Mouse (Mus musculus) heart, embryonic 12.5 days (tissue): ENCODE measurements around the gene Ltbp1. TPM values are rescaled to one million over a fixed set of nuclear protein-coding genes. Genes with fewer than 3 reads are reported as not detected.

Experiments
- ATAC-seq: fragments of 200-750 bp; cut with Nextera tagmentation; 2 replicates; pipeline ENCODE4 v1.8.0; 2017; ENCODE audit warnings: moderate TSS enrichment, moderate library complexity; ENCODE audit not compliant: insufficient number of reproducible peaks, low FRiP score
- H3K27ac ChIP-seq: fragments of 300-500 bp; sonication (generic); 2 replicates; pipeline ENCODE4 v1.5.1; 2016; ENCODE audit warnings: mild to moderate bottlenecking, moderate library complexity; ENCODE audit not compliant: poor library complexity, severe bottlenecking
- H3K27me3 ChIP-seq: fragments of 300-500 bp; sonication (generic); replicated peaks from 2 replicates; pipeline ENCODE4 v1.6.1; 2016; ENCODE audit warnings: mild to moderate bottlenecking, moderate library complexity
- H3K36me3 ChIP-seq: fragments of 300-500 bp; sonication (generic); 2 replicates; pipeline ENCODE4 v1.6.1; 2016; ENCODE audit warnings: mild to moderate bottlenecking, moderate library complexity
- H3K4me1 ChIP-seq: fragments of 300-500 bp; sonication (generic); replicated peaks from 2 replicates; pipeline ENCODE4 v1.6.1; 2016; ENCODE audit warnings: mild to moderate bottlenecking
- H3K4me2 ChIP-seq: fragments of 300-500 bp; sonication (generic); 2 replicates; pipeline ENCODE4 v1.6.1; 2016; ENCODE audit warnings: mild to moderate bottlenecking, moderate library complexity
- H3K4me3 ChIP-seq: fragments of 300-500 bp; sonication (generic); 2 replicates; pipeline ENCODE4 v1.5.1; 2016; ENCODE audit warnings: mild to moderate bottlenecking
- H3K9ac ChIP-seq: fragments of 300-500 bp; sonication (generic); 2 replicates; pipeline ENCODE4 v1.6.1; 2016; ENCODE audit warnings: mild to moderate bottlenecking, moderate library complexity
- H3K9me3 ChIP-seq: fragments of 300-500 bp; sonication (generic); replicated peaks from 2 replicates; pipeline ENCODE4 v1.6.1; 2016; ENCODE audit warnings: mild to moderate bottlenecking, moderate library complexity
- WGBS: fragments of 180-500 bp; shearing (Covaris S2); methylation state at CpG from one replicate; pipeline ENCODE4 v1.1.7; 2016; 5-methylcytosine and 5-hydroxymethylcytosine counted together
- polyA plus RNA-seq: library from polyadenylated mRNA; unstranded; fragments of >200 nt; fragmentation: Nextera tagmentation; extraction: Ambion mirVana; gene quantifications from 2 replicates; pipeline ENCODE4 v1.2.1, GENCODE M21; 2016

Ltbp1 gene
- polyA plus RNA-seq, 1 experiment from 2014 or later = 58.8 TPM

GRCm38 (mm10) chr17:74982880-74983279 lies 22.5 kb upstream of the Ltbp1 start:
- WGBS = 57% methylated on average over 1 of the region's 1 CpGs

GRCm38 (mm10) chr17:74984071-74984470 lies 21.3 kb upstream of the Ltbp1 start:
- ATAC-seq = no peak
- no peaks in the 10 kb centered on the region for H3K36me3 ChIP-seq
- no peak overlapping the region for H3K9ac ChIP-seq
- H3K4me1 ChIP-seq = no peaks in the 10 kb centered on the region
- peaks cover 6% of the 10 kb centered on the region; the same call in 1 of the 2 replicates for H3K9me3 ChIP-seq
- H3K27ac ChIP-seq = no peak overlapping the region
- H3K27me3 ChIP-seq = no peaks in the 10 kb centered on the region
- H3K4me3 ChIP-seq = no peak overlapping the region
- no peak overlapping the region for H3K4me2 ChIP-seq
- 56% methylated on average over 1 of the region's 1 CpGs for WGBS

More at GRCm38 (mm10) chr17:74982880-74983279, 22.5 kb upstream of the Ltbp1 start:
- no peaks in the 10 kb centered on the region for H3K4me1 ChIP-seq
- no peaks in the 10 kb centered on the region for H3K27me3 ChIP-seq
- no peak overlapping the region for H3K27ac ChIP-seq
- no peak overlapping the region for H3K9ac ChIP-seq
- no peaks in the 10 kb centered on the region for H3K9me3 ChIP-seq
- H3K4me3 ChIP-seq = no peak overlapping the region
- H3K36me3 ChIP-seq = no peaks in the 10 kb centered on the region
- no peak overlapping the region for H3K4me2 ChIP-seq
- no peak for ATAC-seq

GRCm38 (mm10) chr17:74984681-74985080 lies 20.7 kb upstream of the Ltbp1 start:
- Histone ChIP-seq H3K9ac (no peak overlapping the region), H3K9me3 (peaks cover 6% of the 10 kb centered on the region; the same call in 1 of the 2 replicates), H3K4me2 (no peak overlapping the region), H3K27ac (no peak overlapping the region), H3K4me3 (no peak overlapping the region), H3K36me3 (no peaks in the 10 kb centered on the region), H3K27me3 (no peaks in the 10 kb centered on the region), H3K4me1 (no peaks in the 10 kb centered on the region)
- no peak for ATAC-seq

GRCm38 (mm10) chr17:74987067-74987466 lies 18.3 kb upstream of the Ltbp1 start:
- no peak overlapping the region for H3K4me3 ChIP-seq
- H3K4me2 ChIP-seq = no peak overlapping the region
- no peak for ATAC-seq

GRCm38 (mm10) chr17:74989691-74990090 lies 15.7 kb upstream of the Ltbp1 start:
- no peak for ATAC-seq
- Histone ChIP-seq H3K4me3 (no peak overlapping the region), H3K27ac (no peak overlapping the region), H3K36me3 (no peaks in the 10 kb centered on the region), H3K4me1 (peaks cover 12% of the 10 kb centered on the region), H3K9me3 (peaks cover 10% of the 10 kb centered on the region), H3K9ac (no peak overlapping the region), H3K27me3 (no peaks in the 10 kb centered on the region), H3K4me2 (no peak overlapping the region)
- WGBS = 89% methylated on average over 4 of the region's 4 CpGs

More at GRCm38 (mm10) chr17:74987067-74987466, 18.3 kb upstream of the Ltbp1 start:
- peaks cover 10% of the 10 kb centered on the region for H3K9me3 ChIP-seq
- no peak overlapping the region for H3K27ac ChIP-seq
- H3K36me3 ChIP-seq = no peaks in the 10 kb centered on the region
- no peaks in the 10 kb centered on the region for H3K27me3 ChIP-seq
- H3K4me1 ChIP-seq = 0 out of 2 replicates have a peak, but pooled peaks cover 5% of the 10 kb centered on the region
- no peak overlapping the region for H3K9ac ChIP-seq
- 40% methylated on average over 1 of the region's 1 CpGs for WGBS

- H3K36me3 ChIP-seq = no peaks in the 10 kb centered on the region
- peaks cover 10% of the 10 kb centered on the region for H3K9me3 ChIP-seq
- H3K9ac ChIP-seq = no peak overlapping the region
- no peak for ATAC-seq
- no peak overlapping the region for H3K27ac ChIP-seq
- no peak overlapping the region for H3K4me3 ChIP-seq
- peaks cover 20% of the 10 kb centered on the region for H3K4me1 ChIP-seq
- H3K4me2 ChIP-seq = no peak overlapping the region
- no peaks in the 10 kb centered on the region for H3K27me3 ChIP-seq
- 83% methylated on average over 3 of the region's 3 CpGs for WGBS
Observed at GRCm38 (mm10) chr17:74990561-74990960, 14.8 kb upstream of the Ltbp1 start.

GRCm38 (mm10) chr17:74993726-74994581 lies 11.4 kb upstream of the Ltbp1 start:
- Histone ChIP-seq H3K9me3 (peaks cover 7% of the 10 kb centered on the region; the same call in 1 of the 2 replicates), H3K27ac (peak overlapping the region; percentile 93), H3K4me2 (peak overlapping the region; percentile 68), H3K4me3 (peak overlapping the region; percentile 37), H3K36me3 (no peaks in the 10 kb centered on the region), H3K27me3 (no peaks in the 10 kb centered on the region), H3K9ac (peak overlapping the region; percentile 59; the same call in 1 of the 2 replicates), H3K4me1 (peaks cover 22% of the 10 kb centered on the region)
- peak; percentile 68 for ATAC-seq
- 4% methylated on average over 26 of the region's 26 CpGs for WGBS

GRCm38 (mm10) chr17:74994582-74994893 lies 10.8 kb upstream of the Ltbp1 start:
- Histone ChIP-seq H3K27ac (peak overlapping the region; percentile 93), H3K4me2 (peak overlapping the region; percentile 68), H3K36me3 (no peaks in the 10 kb centered on the region), H3K4me3 (peak overlapping the region; percentile 37), H3K4me1 (peaks cover 22% of the 10 kb centered on the region), H3K9ac (peak overlapping the region; percentile 59; the same call in 1 of the 2 replicates), H3K9me3 (peaks cover 7% of the 10 kb centered on the region; the same call in 1 of the 2 replicates), H3K27me3 (no peaks in the 10 kb centered on the region)
- ATAC-seq = peak; percentile 82
- 0% methylated on average over 4 of the region's 4 CpGs for WGBS

GRCm38 (mm10) chr17:74995266-74995665 lies 10.1 kb upstream of the Ltbp1 start:
- Histone ChIP-seq H3K4me1 (peaks cover 22% of the 10 kb centered on the region), H3K4me3 (no peak overlapping the region), H3K9me3 (peaks cover 6% of the 10 kb centered on the region; the same call in 1 of the 2 replicates), H3K9ac (no peak overlapping the region), H3K36me3 (no peaks in the 10 kb centered on the region), H3K4me2 (no peak overlapping the region), H3K27ac (peak overlapping the region; percentile 93), H3K27me3 (no peaks in the 10 kb centered on the region)
- 58% methylated on average over 3 of the region's 3 CpGs for WGBS
- no peak for ATAC-seq

GRCm38 (mm10) chr17:75000066-75000465 lies 5.3 kb upstream of the Ltbp1 start:
- Histone ChIP-seq H3K27ac (no peak overlapping the region), H3K36me3 (no peaks in the 10 kb centered on the region), H3K4me2 (no peak overlapping the region), H3K4me1 (peaks cover 23% of the 10 kb centered on the region), H3K9ac (no peak overlapping the region), H3K9me3 (peaks cover 2% of the 10 kb centered on the region; the same call in 1 of the 2 replicates), H3K4me3 (no peak overlapping the region), H3K27me3 (no peaks in the 10 kb centered on the region)
- no peak for ATAC-seq
- 75% methylated on average over 2 of the region's 2 CpGs for WGBS

GRCm38 (mm10) chr17:75004820-75005219 lies 548 bp upstream of the Ltbp1 start:
- Histone ChIP-seq H3K4me2 (peak overlapping the region; percentile 84), H3K27ac (peak overlapping the region; percentile 98), H3K4me1 (peaks cover 34% of the 10 kb centered on the region), H3K27me3 (no peaks in the 10 kb centered on the region), H3K9me3 (no peaks in the 10 kb centered on the region), H3K36me3 (peaks cover 12% of the 10 kb centered on the region), H3K9ac (peak overlapping the region; percentile 99), H3K4me3 (peak overlapping the region; percentile 98)
- peak; percentile 81 for ATAC-seq
- WGBS = 0% methylated on average over 11 of the region's 11 CpGs
